In the genomic region with DNA sequence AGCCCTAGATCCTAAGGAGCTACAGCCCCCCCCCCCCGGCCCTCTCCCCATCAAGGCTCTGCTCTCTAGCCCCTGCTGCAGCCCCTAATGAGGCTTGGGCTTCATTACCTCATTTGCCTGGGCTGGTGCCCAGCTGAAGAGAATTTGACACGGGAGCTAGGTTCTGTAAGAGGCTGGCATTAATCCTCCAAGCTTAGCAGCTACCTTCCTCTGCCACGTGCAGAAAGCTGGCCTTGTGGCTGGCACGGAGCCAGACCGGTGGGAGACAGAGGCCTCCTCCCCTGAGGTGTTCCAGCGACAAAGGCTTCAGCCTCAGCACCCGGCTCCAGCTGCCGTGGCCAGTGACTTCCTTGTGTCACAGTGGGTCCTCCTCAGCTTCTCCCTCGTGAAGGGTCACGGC, we compare ENCODE assay signal across 8 mouse cellular contexts.
DNase-seq lines count a peak whose midpoint lies in the region; ATAC-seq and TF ChIP-seq lines count a peak whose summit lies in the region.
"Had no signal": no experiment of that assay in that cellular context is flagged by ENCODE, and none has a peak within 500 bp of the region (broad histone marks: within the 10 kb centered on the region; RNA-seq: fewer than 3 reads in every experiment).

No protein-coding gene starts in this region.

- no peak overlapping the region for H3K4me2 ChIP-seq in liver, postnatal 0 days (ENCODE audit: low read depth, low read length)
- H3K4me2 ChIP-seq in midbrain, embryonic 12.5 days (replicated peaks): no peak overlapping the region
- H3K4me2 ChIP-seq: heart, embryonic 13.5 days had no signal

- TF ChIP-seq CTCF in liver, postnatal 0 days (IDR thresholded peaks at IDR 0.05; ENCODE audit: low read depth): no peak

- H3K9ac ChIP-seq in liver, postnatal 0 days (replicated peaks): no peak overlapping the region
- H3K9ac ChIP-seq in midbrain, embryonic 12.5 days (replicated peaks): no peak overlapping the region
- H3K9ac ChIP-seq: heart, embryonic 13.5 days had no signal

- 52% methylated on average over 10 of the region's 10 CpGs for WGBS in liver, postnatal 0 days (ENCODE audit: insufficient replicate concordance)
- 40% methylated on average over 10 of the region's 10 CpGs for WGBS in midbrain, embryonic 12.5 days

- TF ChIP-seq EP300 in liver, postnatal 0 days (IDR thresholded peaks at IDR 0.05; ENCODE audit: low read depth): no peak

- no peaks in the 10 kb centered on the region for H3K9me3 ChIP-seq in liver, postnatal 0 days (ENCODE audit: low read length)
- H3K9me3 ChIP-seq in midbrain, embryonic 12.5 days: no peaks in the 10 kb centered on the region
- H3K9me3 ChIP-seq: heart, embryonic 13.5 days had no signal

- ATAC-seq in liver, postnatal 0 days: no peak
- peak; percentile 56; the same call in 1 of the 2 replicates for ATAC-seq in midbrain, embryonic 12.5 days (ENCODE audit: low FRiP score, low read depth)
- ATAC-seq in megakaryocyte, adult 5-6 weeks (ENCODE audit: poor library complexity, severe bottlenecking): no peak

- H3K36me3 ChIP-seq in liver, postnatal 0 days (replicated peaks; ENCODE audit: insufficient read depth, low read length): no peaks in the 10 kb centered on the region
- H3K36me3 ChIP-seq in midbrain, embryonic 12.5 days: no peaks in the 10 kb centered on the region
- H3K36me3 ChIP-seq: heart, embryonic 13.5 days had no signal

- H3K27me3 ChIP-seq in liver, postnatal 0 days (ENCODE audit: insufficient read depth, low read length): no peaks in the 10 kb centered on the region
- H3K27me3 ChIP-seq in midbrain, embryonic 12.5 days: peaks cover 4% of the 10 kb centered on the region; the same call in 1 of the 2 replicates

- DNase-seq in liver: peak; percentile 10
- no peak for DNase-seq in liver, postnatal 0 days
- DNase-seq in cerebellum, postnatal 10 days: peak; percentile 80 to 83
- peak; percentile 7 for DNase-seq in gastrocnemius, postnatal 25 days
- no peak for DNase-seq in frontal cortex, postnatal 14 days (ENCODE audit: low spot score in 2 of 2)

- H3K4me1 ChIP-seq in liver, postnatal 0 days (ENCODE audit: insufficient read depth): no peaks in the 10 kb centered on the region
- peaks cover 37% of the 10 kb centered on the region for H3K4me1 ChIP-seq in midbrain, embryonic 12.5 days

- H3K4me3 ChIP-seq in liver, postnatal 0 days (ENCODE audit: low read depth, low read length): no peak overlapping the region
- no peak overlapping the region for H3K4me3 ChIP-seq in midbrain, embryonic 12.5 days
- H3K4me3 ChIP-seq: heart, embryonic 13.5 days had no signal

- H3K27ac ChIP-seq in liver, postnatal 0 days (ENCODE audit: low read depth): no peak overlapping the region
- peak overlapping the region; percentile 76 for H3K27ac ChIP-seq in midbrain, embryonic 12.5 days (replicated peaks)
- H3K27ac ChIP-seq: heart, embryonic 13.5 days had no signal

Comparison
In these comparisons a context has a peak if more than half of its experiments do, and no peak if none do; other contexts are left out.
1. DNase-seq: peak in liver (single experiment), cerebellum, postnatal 10 days (2 of 2) and gastrocnemius, postnatal 25 days (single experiment); none in liver, postnatal 0 days (single experiment) and frontal cortex, postnatal 14 days (0 of 2).